Mouse (Mus musculus) olfactory bulb, adult 2 months (tissue): Measurements from ENCODE around the gene Skil.

Experiments used
- CTCF ChIP-seq: fragments of 200-500 bp; IDR thresholded peaks from 2 replicates; pipeline ENCODE4 v1.5.1; 2012; ENCODE audit warnings: low read depth, mild to moderate bottlenecking, low read length, moderate library complexity; ENCODE audit not compliant: insufficient read depth
- POLR2A ChIP-seq: fragments of 200-500 bp; IDR thresholded peaks from 2 replicates; pipeline ENCODE4 v1.6.1; 2012; ENCODE audit warnings: mild to moderate bottlenecking, low read depth, low read length, moderate library complexity; ENCODE audit not compliant: insufficient read depth

- TF ChIP-seq POLR2A (no peak), CTCF (no peak)
Observed at GRCm38 (mm10) chr3:31133664-31134063, 38.8 kb downstream of the Skil start.
